Mouse (Mus musculus) intestine, embryonic 16.5 days (tissue): ENCODE measurements at regions not wholly inside any gene's neighbourhood (a gene's known extent, or its start where the extent isn't known, plus 50 kb on each side); places are given as distances from the start of the nearest gene placed in this dataset.

ENCODE experiments used
- ATAC-seq: fragments of 200-750 bp; cut with Nextera tagmentation; 2 replicates; pipeline ENCODE4 v1.8.0; 2017; ENCODE audit warnings: moderate TSS enrichment, moderate library complexity
- H3K27ac ChIP-seq: fragments of 300-500 bp; sonication (generic); 2 replicates; pipeline ENCODE4 v1.5.1; 2014; ENCODE audit warnings: mild to moderate bottlenecking, low read length
- H3K27me3 ChIP-seq: fragments of 300-500 bp; sonication (generic); replicated peaks from 2 replicates; pipeline ENCODE4 v1.6.1; 2014; ENCODE audit warnings: low read length, control low read depth, mixed read lengths; ENCODE audit not compliant: control insufficient read depth, insufficient read depth
- H3K36me3 ChIP-seq: fragments of 300-500 bp; sonication (generic); 2 replicates; pipeline ENCODE4 v1.6.1; 2014; ENCODE audit warnings: low read length, control low read depth; ENCODE audit not compliant: control insufficient read depth, insufficient read depth
- H3K4me1 ChIP-seq: fragments of 300-500 bp; sonication (generic); 2 replicates; pipeline ENCODE4 v1.6.1; 2014; ENCODE audit warnings: low read length, control low read depth, mixed read lengths; ENCODE audit not compliant: control insufficient read depth, insufficient read depth
- H3K4me2 ChIP-seq: fragments of 300-500 bp; sonication (generic); 2 replicates; pipeline ENCODE4 v1.6.1; 2014; ENCODE audit warnings: low read depth, low read length, control low read depth
- H3K4me3 ChIP-seq: fragments of 300-500 bp; sonication (generic); 2 replicates; pipeline ENCODE4 v1.5.1; 2014; ENCODE audit warnings: mild to moderate bottlenecking, low read length
- H3K9ac ChIP-seq: fragments of 300-500 bp; sonication (generic); 2 replicates; pipeline ENCODE4 v1.6.1; 2014; ENCODE audit warnings: low read depth, low read length
- H3K9me3 ChIP-seq: fragments of 300-500 bp; sonication (generic); 2 replicates; pipeline ENCODE4 v1.6.1; 2016; ENCODE audit warnings: low read length, control low read depth; ENCODE audit not compliant: control insufficient read depth
- WGBS: fragments of 180-500 bp; shearing (Covaris S2); extraction: QIAGEN DNeasy Blood & Tissue Kit; methylation state at CpG from one replicate; pipeline ENCODE4 v1.1.7; 2014; 5-methylcytosine and 5-hydroxymethylcytosine counted together

- 85% methylated on average over 10 of the region's 10 CpGs for WGBS
- Histone ChIP-seq H3K9ac (no peak overlapping the region), H3K9me3 (no peaks in the 10 kb centered on the region), H3K27ac (no peak overlapping the region), H3K4me2 (no peak overlapping the region), H3K27me3 (no peaks in the 10 kb centered on the region), H3K4me3 (no peak overlapping the region), H3K36me3 (no peaks in the 10 kb centered on the region), H3K4me1 (no peaks in the 10 kb centered on the region)
- no peak for ATAC-seq
Observed at GRCm38 (mm10) chr4:131397161-131397560, 440.9 kb downstream of the Ptpru start.

- H3K27me3 ChIP-seq = no peaks in the 10 kb centered on the region
- H3K9ac ChIP-seq = no peak overlapping the region
- WGBS = 24% methylated on average over 11 of the region's 11 CpGs
- H3K27ac ChIP-seq = no peak overlapping the region
- H3K4me3 ChIP-seq = no peak overlapping the region
- no peak overlapping the region for H3K4me2 ChIP-seq
- H3K36me3 ChIP-seq = no peaks in the 10 kb centered on the region
- no peak for ATAC-seq
- no peaks in the 10 kb centered on the region for H3K4me1 ChIP-seq
- H3K9me3 ChIP-seq = no peaks in the 10 kb centered on the region
Observed at GRCm38 (mm10) chr4:131400756-131401155, 437.3 kb downstream of the Ptpru start.

- H3K9ac ChIP-seq = no peak overlapping the region
- H3K36me3 ChIP-seq = no peaks in the 10 kb centered on the region
- no peak overlapping the region for H3K4me3 ChIP-seq
- H3K4me2 ChIP-seq = no peak overlapping the region
- WGBS = 81% methylated on average over 6 of the region's 6 CpGs
- H3K27me3 ChIP-seq = no peaks in the 10 kb centered on the region
- H3K27ac ChIP-seq = no peak overlapping the region
- H3K9me3 ChIP-seq = no peaks in the 10 kb centered on the region
- H3K4me1 ChIP-seq = no peaks in the 10 kb centered on the region
- no peak for ATAC-seq
Observed at GRCm38 (mm10) chr4:131401255-131401654, 436.8 kb downstream of the Ptpru start.

GRCm38 (mm10) chr4:131405376-131406017, 432.6 kb downstream of the Ptpru start:
- no peaks in the 10 kb centered on the region for H3K27me3 ChIP-seq
- H3K4me3 ChIP-seq = no peak overlapping the region
- no peaks in the 10 kb centered on the region for H3K9me3 ChIP-seq
- H3K27ac ChIP-seq = no peak overlapping the region
- no peak for ATAC-seq
- H3K4me2 ChIP-seq = no peak overlapping the region
- no peaks in the 10 kb centered on the region for H3K36me3 ChIP-seq
- H3K9ac ChIP-seq = no peak overlapping the region
- 71% methylated on average over 12 of the region's 12 CpGs for WGBS
- H3K4me1 ChIP-seq = 0 out of 2 replicates have a peak, but pooled peaks cover 5% of the 10 kb centered on the region

GRCm38 (mm10) chr4:131407464-131407863, 430.6 kb downstream of the Ptpru start:
- H3K36me3 ChIP-seq = no peaks in the 10 kb centered on the region
- H3K27ac ChIP-seq = no peak overlapping the region
- ATAC-seq = no peak
- H3K9ac ChIP-seq = no peak overlapping the region
- H3K4me2 ChIP-seq = no peak overlapping the region
- no peaks in the 10 kb centered on the region for H3K9me3 ChIP-seq
- H3K4me3 ChIP-seq = no peak overlapping the region
- H3K27me3 ChIP-seq = no peaks in the 10 kb centered on the region
- 0 out of 2 replicates have a peak, but pooled peaks cover 5% of the 10 kb centered on the region for H3K4me1 ChIP-seq
- 33% methylated on average over 3 of the region's 3 CpGs for WGBS

- WGBS = 76% methylated on average over 1 of the region's 1 CpGs
- 0 out of 2 replicates have a peak, but pooled peaks cover 5% of the 10 kb centered on the region for H3K4me1 ChIP-seq
- no peaks in the 10 kb centered on the region for H3K27me3 ChIP-seq
- H3K9ac ChIP-seq = no peak overlapping the region
- no peak for ATAC-seq
- no peaks in the 10 kb centered on the region for H3K36me3 ChIP-seq
- no peak overlapping the region for H3K4me2 ChIP-seq
- no peak overlapping the region for H3K27ac ChIP-seq
- no peak overlapping the region for H3K4me3 ChIP-seq
- no peaks in the 10 kb centered on the region for H3K9me3 ChIP-seq
Observed at GRCm38 (mm10) chr4:131408644-131409043, 429.4 kb downstream of the Ptpru start.

GRCm38 (mm10) chr4:131409805-131410204, 428.3 kb downstream of the Ptpru start:
- H3K36me3 ChIP-seq = no peaks in the 10 kb centered on the region
- no peak overlapping the region for H3K4me3 ChIP-seq
- 0 out of 2 replicates have a peak, but pooled peaks cover 5% of the 10 kb centered on the region for H3K4me1 ChIP-seq
- H3K27ac ChIP-seq = no peak overlapping the region
- no peak overlapping the region for H3K9ac ChIP-seq
- H3K9me3 ChIP-seq = no peaks in the 10 kb centered on the region
- no peaks in the 10 kb centered on the region for H3K27me3 ChIP-seq
- H3K4me2 ChIP-seq = no peak overlapping the region
- ATAC-seq = no peak
- 38% methylated on average over 3 of the region's 3 CpGs for WGBS

GRCm38 (mm10) chr4:131411936-131412335, 426.2 kb downstream of the Ptpru start:
- WGBS = 66% methylated on average over 4 of the region's 4 CpGs
- ATAC-seq = no peak
- Histone ChIP-seq H3K4me1 (0 out of 2 replicates have a peak, but pooled peaks cover 5% of the 10 kb centered on the region), H3K4me3 (no peak overlapping the region), H3K9ac (no peak overlapping the region), H3K27me3 (no peaks in the 10 kb centered on the region), H3K36me3 (no peaks in the 10 kb centered on the region), H3K9me3 (no peaks in the 10 kb centered on the region), H3K27ac (no peak overlapping the region), H3K4me2 (no peak overlapping the region)

GRCm38 (mm10) chr4:131413380-131413779, 424.7 kb downstream of the Ptpru start:
- WGBS = 66% methylated on average over 6 of the region's 6 CpGs
- H3K9ac ChIP-seq = no peak overlapping the region
- H3K4me2 ChIP-seq = no peak overlapping the region
- H3K4me1 ChIP-seq = no peaks in the 10 kb centered on the region
- H3K27me3 ChIP-seq = no peaks in the 10 kb centered on the region
- H3K27ac ChIP-seq = no peak overlapping the region
- no peaks in the 10 kb centered on the region for H3K36me3 ChIP-seq
- H3K9me3 ChIP-seq = no peaks in the 10 kb centered on the region
- ATAC-seq = no peak
- no peak overlapping the region for H3K4me3 ChIP-seq

GRCm38 (mm10) chr4:131415453-131415852, 422.6 kb downstream of the Ptpru start:
- Histone ChIP-seq H3K4me3 (no peak overlapping the region), H3K4me1 (no peaks in the 10 kb centered on the region), H3K36me3 (no peaks in the 10 kb centered on the region), H3K9me3 (no peaks in the 10 kb centered on the region), H3K27ac (no peak overlapping the region), H3K27me3 (no peaks in the 10 kb centered on the region), H3K9ac (no peak overlapping the region), H3K4me2 (no peak overlapping the region)
- ATAC-seq = no peak
- WGBS = 69% methylated on average over 5 of the region's 5 CpGs
